Mouse (Mus musculus): ENCODE results near the gene 3110040M04Rik. TPM values are rescaled to one million over a fixed set of nuclear protein-coding genes. Genes with fewer than 3 reads are reported as not detected.
A peak's percentile ranks its signal among the peaks of the same experiment; 100 is the strongest.

Gene 3110040M04Rik
- polyA plus RNA-seq, 1 experiment from 2014 or later, result not detected

DNA sequence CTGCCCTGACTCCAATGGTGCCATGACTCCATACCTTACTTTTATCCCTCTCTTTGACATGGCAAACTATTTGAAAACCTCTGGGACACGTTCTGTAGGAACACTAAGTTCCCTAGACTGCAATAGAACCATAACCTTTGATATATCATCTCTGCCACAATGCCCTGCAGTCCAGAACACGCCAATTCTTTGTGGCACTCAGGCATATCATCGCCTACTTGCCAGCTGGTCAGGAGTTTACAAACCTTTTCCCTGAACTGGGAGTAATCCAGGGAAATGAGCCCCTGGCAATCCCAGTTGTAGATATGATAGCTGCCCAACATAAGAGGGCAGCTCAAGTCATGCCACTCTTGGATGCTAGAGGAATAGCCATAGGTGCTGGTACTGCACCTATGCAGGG is 28.4 kb downstream of the 3110040M04Rik start:
- WGBS, result 80% methylated on average over 3 of the region's 3 CpGs
- DNase-seq, result no peak
- TF ChIP-seq CTCF (IDR thresholded peaks at IDR 0.05; ENCODE audit: low read depth), result no peak

DNA sequence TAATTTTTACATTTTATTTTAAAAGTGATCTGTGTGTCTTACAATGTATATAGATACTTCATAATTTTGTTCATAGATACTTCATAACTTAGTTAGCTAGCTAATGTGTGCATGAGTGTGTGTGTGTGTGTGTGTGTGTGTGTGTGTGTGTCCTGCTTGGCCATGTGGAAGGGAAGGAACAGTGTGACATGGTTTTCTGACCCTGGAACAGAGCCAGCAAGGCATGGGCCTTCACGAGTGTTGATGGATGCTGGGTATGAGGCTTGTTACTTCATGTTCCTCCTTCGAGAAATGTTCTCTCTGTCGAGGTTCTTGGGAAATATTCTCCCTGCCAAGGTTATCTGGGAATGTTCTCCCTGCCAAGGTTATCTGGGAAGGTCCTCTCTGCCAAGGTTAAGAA is 29.8 kb downstream of the 3110040M04Rik start:
- H3K9ac ChIP-seq, result no peak overlapping the region
- H3K36me3 ChIP-seq (ENCODE audit: insufficient read depth), result no peaks in the 10 kb centered on the region
- TF ChIP-seq CTCF (IDR thresholded peaks at IDR 0.05; ENCODE audit: low read depth), result no peak
- 62% methylated on average over 3 of the region's 3 CpGs for WGBS
- H3K4me1 ChIP-seq (ENCODE audit: insufficient read depth), result no peaks in the 10 kb centered on the region
- no peaks in the 10 kb centered on the region for H3K9me3 ChIP-seq (ENCODE audit: low read depth, low read length)
- no peak overlapping the region for H3K27ac ChIP-seq (ENCODE audit: low read depth)
- no peak for DNase-seq
- H3K4me3 ChIP-seq (ENCODE audit: low read depth, low read length), result no peak overlapping the region
- H3K27me3 ChIP-seq (ENCODE audit: insufficient read depth, low read length), result no peaks in the 10 kb centered on the region
- no peak overlapping the region for H3K4me2 ChIP-seq
- ATAC-seq (ENCODE audit: insufficient read depth), result no peak

More for the DNA sequence above, 28.4 kb downstream of the 3110040M04Rik start:
- H3K9ac ChIP-seq, result no peak overlapping the region
- no peak for ATAC-seq (ENCODE audit: insufficient read depth)
- H3K4me2 ChIP-seq, result no peak overlapping the region
- H3K36me3 ChIP-seq (ENCODE audit: insufficient read depth), result no peaks in the 10 kb centered on the region
- H3K27ac ChIP-seq (ENCODE audit: low read depth), result no peak overlapping the region
- H3K4me1 ChIP-seq (ENCODE audit: insufficient read depth), result no peaks in the 10 kb centered on the region
- no peaks in the 10 kb centered on the region for H3K27me3 ChIP-seq (ENCODE audit: insufficient read depth, low read length)
- no peaks in the 10 kb centered on the region for H3K9me3 ChIP-seq (ENCODE audit: low read depth, low read length)
- H3K4me3 ChIP-seq (ENCODE audit: low read depth, low read length), result no peak overlapping the region

DNA sequence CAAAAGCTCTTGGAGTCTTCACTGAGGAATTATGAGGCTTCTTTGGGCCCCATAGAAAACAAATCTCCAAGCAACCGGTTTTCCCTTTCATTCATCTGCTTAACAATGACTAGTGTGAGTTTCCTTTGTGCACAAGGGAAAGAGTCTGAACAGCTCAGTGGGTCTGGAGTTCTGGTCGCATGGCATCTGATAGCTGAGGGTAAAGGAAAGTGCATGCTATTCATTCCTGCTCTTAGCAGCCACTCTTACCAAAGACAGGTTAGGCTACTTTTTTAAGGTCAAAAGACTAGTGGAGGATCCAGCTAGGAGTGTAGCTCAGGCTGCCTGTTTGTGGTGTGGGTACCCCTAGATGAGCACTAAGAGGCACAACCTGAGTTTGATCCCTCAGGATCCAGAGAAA is 31.7 kb downstream of the 3110040M04Rik start:
- ATAC-seq (ENCODE audit: insufficient read depth) (no peak), DNase-seq (no peak)
- Histone ChIP-seq H3K4me1 (ENCODE audit: insufficient read depth) (no peaks in the 10 kb centered on the region), H3K9me3 (ENCODE audit: low read depth, low read length) (no peaks in the 10 kb centered on the region), H3K27ac (ENCODE audit: low read depth) (no peak overlapping the region), H3K27me3 (ENCODE audit: insufficient read depth, low read length) (no peaks in the 10 kb centered on the region), H3K4me3 (ENCODE audit: low read depth, low read length) (no peak overlapping the region), H3K4me2 (no peak overlapping the region), H3K9ac (no peak overlapping the region), H3K36me3 (ENCODE audit: insufficient read depth) (no peaks in the 10 kb centered on the region)
- no peak for TF ChIP-seq CTCF (IDR thresholded peaks at IDR 0.05; ENCODE audit: low read depth)
- 44% methylated on average over 2 of the region's 2 CpGs for WGBS

DNA sequence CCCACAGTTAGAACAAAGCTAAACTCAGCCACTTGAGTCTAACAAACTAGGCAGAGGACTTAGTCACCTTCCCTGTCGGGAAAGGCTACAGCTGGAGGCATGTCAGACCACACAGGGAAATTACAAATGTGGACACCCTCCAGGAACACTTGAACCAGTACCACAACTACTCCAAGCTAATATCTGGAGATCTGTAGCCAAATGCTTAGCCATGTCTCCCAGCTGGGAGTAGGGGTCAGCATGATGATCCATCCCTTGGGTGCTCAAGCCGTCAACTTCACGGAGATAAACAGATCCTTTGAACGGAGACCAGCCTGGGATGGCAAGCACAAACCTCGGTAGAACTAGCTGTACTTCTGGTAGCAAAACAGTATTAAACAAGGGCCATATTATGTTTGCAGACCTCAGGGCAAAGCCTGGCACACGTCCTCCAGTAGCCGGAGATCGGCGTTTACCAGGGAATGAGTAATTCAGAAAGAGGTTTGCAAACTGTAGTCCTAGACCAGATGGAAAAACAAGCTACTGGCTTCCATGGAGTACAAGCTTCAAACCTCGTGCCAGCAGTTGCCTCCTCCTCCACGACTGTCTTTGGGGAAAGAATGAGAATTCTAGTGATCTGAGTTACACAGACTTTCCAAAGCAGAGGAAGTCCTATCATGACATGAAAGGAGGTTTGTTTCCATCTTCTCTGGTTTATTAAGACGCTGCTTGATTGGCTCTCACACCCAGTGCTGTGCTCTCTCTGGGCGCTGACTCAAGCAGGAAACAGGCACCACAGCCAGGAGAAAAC is 32.4 kb downstream of the 3110040M04Rik start:
- Histone ChIP-seq H3K36me3 (ENCODE audit: insufficient read depth) (no peaks in the 10 kb centered on the region), H3K4me2 (no peak overlapping the region), H3K9me3 (ENCODE audit: low read depth, low read length) (no peaks in the 10 kb centered on the region), H3K4me1 (ENCODE audit: insufficient read depth) (no peaks in the 10 kb centered on the region), H3K4me3 (ENCODE audit: low read depth, low read length) (no peak overlapping the region), H3K27ac (ENCODE audit: low read depth) (no peak overlapping the region), H3K9ac (no peak overlapping the region), H3K27me3 (ENCODE audit: insufficient read depth, low read length) (no peaks in the 10 kb centered on the region)
- ATAC-seq (ENCODE audit: insufficient read depth), result no peak; the same call in 1 of the 2 replicates
- peak; percentile 23 for DNase-seq
- WGBS, result 60% methylated on average over 13 of the region's 13 CpGs
- no peak for TF ChIP-seq CTCF (IDR thresholded peaks at IDR 0.05; ENCODE audit: low read depth)

DNA sequence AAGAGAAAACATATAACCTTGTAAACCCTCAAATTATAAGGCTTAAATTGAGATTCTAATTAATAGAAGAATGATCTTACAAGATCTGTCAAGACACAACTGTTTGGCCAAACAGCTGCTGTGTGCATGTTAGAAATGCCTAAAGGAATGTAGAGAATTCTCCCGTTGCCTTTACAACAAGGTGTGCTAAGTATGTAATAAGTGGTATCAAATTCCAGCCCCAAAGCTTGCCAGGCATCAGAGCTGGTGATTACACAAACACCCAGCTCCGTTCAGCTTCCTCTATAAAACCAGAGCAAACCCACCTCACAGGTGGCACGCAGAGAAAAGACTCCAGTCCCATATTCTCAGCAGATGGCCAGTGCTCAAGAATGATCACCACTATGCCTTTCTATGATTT is 33.9 kb downstream of the 3110040M04Rik start:
- H3K27ac ChIP-seq (ENCODE audit: low read depth), result no peak overlapping the region
- H3K9me3 ChIP-seq (ENCODE audit: low read depth, low read length), result no peaks in the 10 kb centered on the region
- no peak for ATAC-seq (ENCODE audit: insufficient read depth)
- H3K9ac ChIP-seq, result no peak overlapping the region
- 53% methylated on average over 3 of the region's 3 CpGs for WGBS
- H3K4me3 ChIP-seq (ENCODE audit: low read depth, low read length), result no peak overlapping the region
- H3K4me1 ChIP-seq (ENCODE audit: insufficient read depth), result no peaks in the 10 kb centered on the region
- no peaks in the 10 kb centered on the region for H3K27me3 ChIP-seq (ENCODE audit: insufficient read depth, low read length)
- peak; percentile 37 for DNase-seq
- H3K36me3 ChIP-seq (ENCODE audit: insufficient read depth), result no peaks in the 10 kb centered on the region
- TF ChIP-seq CTCF (IDR thresholded peaks at IDR 0.05; ENCODE audit: low read depth), result no peak
- H3K4me2 ChIP-seq, result no peak overlapping the region

DNA sequence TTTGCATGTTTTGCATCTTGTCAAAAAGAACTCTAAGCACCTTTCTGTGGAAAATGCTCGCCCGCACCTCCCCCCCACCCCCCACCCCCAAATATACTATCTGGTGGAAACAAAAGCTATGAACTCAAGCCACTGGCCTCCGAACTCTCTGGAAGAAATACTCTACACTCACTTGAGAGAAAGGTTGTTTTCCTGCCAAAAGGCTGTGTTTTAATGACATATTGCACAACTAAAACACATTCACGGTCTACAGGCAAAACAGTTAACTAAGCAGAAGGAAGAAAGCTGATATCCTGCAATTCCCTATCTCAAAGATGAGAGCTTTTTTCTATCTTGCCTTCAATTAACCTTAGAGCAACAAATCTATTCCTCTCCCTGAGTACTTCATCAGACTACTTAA is 39.4 kb downstream of the 3110040M04Rik start:
- H3K27ac ChIP-seq (ENCODE audit: low read depth), result no peak overlapping the region
- H3K9me3 ChIP-seq (ENCODE audit: low read depth, low read length), result no peaks in the 10 kb centered on the region
- no peaks in the 10 kb centered on the region for H3K4me1 ChIP-seq (ENCODE audit: insufficient read depth)
- WGBS, result 77% methylated on average over 4 of the region's 4 CpGs
- DNase-seq, result no peak
- no peak overlapping the region for H3K4me3 ChIP-seq (ENCODE audit: low read depth, low read length)
- no peaks in the 10 kb centered on the region for H3K27me3 ChIP-seq (ENCODE audit: insufficient read depth, low read length)
- no peak for ATAC-seq (ENCODE audit: insufficient read depth)
- no peaks in the 10 kb centered on the region for H3K36me3 ChIP-seq (ENCODE audit: insufficient read depth)
- TF ChIP-seq CTCF (IDR thresholded peaks at IDR 0.05; ENCODE audit: low read depth), result no peak
- no peak overlapping the region for H3K4me2 ChIP-seq
- no peak overlapping the region for H3K9ac ChIP-seq

DNA sequence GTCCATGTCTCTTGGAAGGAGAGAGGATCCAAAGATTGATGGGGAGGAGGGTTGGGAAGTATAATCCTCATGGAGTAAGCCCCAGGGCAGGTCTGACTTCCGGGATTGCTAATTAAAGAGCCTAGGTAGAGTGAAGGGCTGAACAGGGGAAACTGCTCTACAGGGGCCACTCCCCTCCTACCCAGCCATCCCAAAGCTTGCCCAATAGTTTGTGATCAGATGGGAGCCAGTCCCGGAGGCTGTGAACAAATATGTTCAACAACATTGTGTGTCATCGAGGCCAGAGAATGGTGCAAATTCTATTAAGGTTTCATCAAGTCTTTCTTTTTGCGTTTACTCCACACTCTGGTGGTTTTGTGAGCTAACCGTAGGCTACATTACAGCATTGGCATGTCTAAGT is 40.1 kb downstream of the 3110040M04Rik start:
- no peaks in the 10 kb centered on the region for H3K4me1 ChIP-seq (ENCODE audit: insufficient read depth)
- H3K27me3 ChIP-seq (ENCODE audit: insufficient read depth, low read length), result no peaks in the 10 kb centered on the region
- H3K9ac ChIP-seq, result no peak overlapping the region
- no peaks in the 10 kb centered on the region for H3K36me3 ChIP-seq (ENCODE audit: insufficient read depth)
- H3K27ac ChIP-seq (ENCODE audit: low read depth), result no peak overlapping the region
- no peaks in the 10 kb centered on the region for H3K9me3 ChIP-seq (ENCODE audit: low read depth, low read length)
- DNase-seq (no peak), ATAC-seq (ENCODE audit: insufficient read depth) (no peak)
- H3K4me3 ChIP-seq (ENCODE audit: low read depth, low read length), result no peak overlapping the region
- H3K4me2 ChIP-seq, result no peak overlapping the region
- no peak for TF ChIP-seq CTCF (IDR thresholded peaks at IDR 0.05; ENCODE audit: low read depth)
- 92% methylated on average over 5 of the region's 5 CpGs for WGBS
